Mouse (Mus musculus) v-Abl transformed pro-B cells (cell line): ENCODE data around the gene Urb1.

Experiments
- in situ Hi-C, 2 experiments: fragments of 400-800 bp; cut with MboI; formaldehyde crosslinking; loops; one replicate each; pipeline ENCODE4 v1.15.1; 2025; ENCODE audit not compliant: unreplicated experiment in 2 of 2

Urb1 gene

DNA sequence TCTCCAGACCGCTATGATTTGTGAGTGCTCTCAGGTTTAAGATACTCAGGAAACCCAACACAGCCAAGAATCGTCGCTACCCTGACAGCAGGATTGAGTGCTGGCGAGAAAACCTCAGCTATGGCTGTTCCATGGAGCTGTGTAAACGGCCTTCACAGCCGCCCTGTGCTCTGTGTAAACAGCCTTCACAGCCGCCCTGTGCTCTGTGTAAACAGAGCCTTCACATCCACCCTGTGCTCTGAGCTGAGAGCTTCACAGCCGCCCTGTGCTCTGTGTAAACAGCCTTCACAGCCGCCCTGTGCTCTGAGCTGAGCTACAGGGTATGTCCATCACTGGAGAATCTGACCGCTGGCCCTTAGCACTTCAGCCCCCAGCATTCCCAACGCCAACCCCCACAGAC lies 30.4 kb downstream of the Urb1 start:
- in situ Hi-C loops = no loop called here

- in situ Hi-C loops = no loop called here
These were observed 34.2 kb downstream of the Urb1 start for GRCm38 (mm10) chr16:90775946-90776520.

GRCm38 (mm10) chr16:90774646-90775045 lies 35.6 kb downstream of the Urb1 start:
- in situ Hi-C loops = no loop called here

- in situ Hi-C loops = no loop called here
These were observed 36.0 kb downstream of the Urb1 start for GRCm38 (mm10) chr16:90774216-90774615.

- in situ Hi-C loops = no loop called here
These were observed 43.2 kb downstream of the Urb1 start for GRCm38 (mm10) chr16:90766919-90767454.

GRCm38 (mm10) chr16:90765195-90765877 lies 44.9 kb downstream of the Urb1 start:
- in situ Hi-C loops = no loop called here

GRCm38 (mm10) chr16:90760515-90760914 lies 49.7 kb downstream of the Urb1 start:
- in situ Hi-C loops = no loop called here

DNA sequence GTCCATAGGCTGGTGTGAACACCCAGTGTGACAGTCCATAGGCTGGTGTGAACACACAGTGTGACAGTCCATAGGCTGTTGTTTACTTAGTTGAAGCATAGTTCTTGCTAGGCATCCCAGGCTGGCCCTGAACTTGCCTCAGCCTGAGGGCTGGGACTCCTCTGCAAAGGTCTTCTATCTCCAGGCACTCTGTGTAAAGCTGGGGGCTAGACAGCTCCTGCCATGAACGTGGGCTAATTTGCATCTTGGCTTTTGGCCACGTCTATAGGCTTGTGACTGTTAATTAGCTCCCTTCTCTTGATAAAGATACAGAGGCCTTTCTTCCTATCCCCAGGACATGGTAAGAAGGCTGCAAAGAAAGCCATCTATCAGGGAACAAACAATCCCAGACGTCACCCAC lies 50.9 kb downstream of the Urb1 start:
- in situ Hi-C loops = no loop called here

DNA sequence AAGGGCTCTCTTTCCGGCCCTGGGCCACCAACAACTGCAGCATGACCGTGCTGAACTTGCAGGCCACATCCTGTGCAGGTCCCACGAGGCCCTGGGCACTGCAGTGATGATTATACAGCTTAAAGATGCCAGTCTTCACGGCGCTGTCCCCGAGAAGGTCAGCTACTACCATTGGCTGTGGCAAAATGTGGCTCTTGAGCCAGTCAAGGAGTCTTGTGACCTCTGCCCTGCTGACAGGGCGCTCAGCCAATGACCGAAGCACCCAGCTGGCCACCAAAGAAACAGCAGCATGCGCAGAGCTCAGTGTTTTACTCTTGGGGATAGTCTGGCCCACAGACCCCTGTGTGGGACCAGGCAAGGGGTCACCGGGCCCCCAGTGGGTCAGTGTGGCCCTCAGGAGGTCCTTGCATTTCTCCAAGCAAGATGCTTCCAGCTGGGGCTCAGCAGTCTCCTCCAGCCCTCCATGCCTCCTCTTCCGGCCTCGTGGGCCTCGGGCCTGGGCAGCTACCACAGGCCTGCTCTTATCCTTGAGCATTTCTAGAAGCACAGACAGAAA lies 56.7 kb downstream of the Urb1 start:
- in situ Hi-C loops = no loop called here

DNA sequence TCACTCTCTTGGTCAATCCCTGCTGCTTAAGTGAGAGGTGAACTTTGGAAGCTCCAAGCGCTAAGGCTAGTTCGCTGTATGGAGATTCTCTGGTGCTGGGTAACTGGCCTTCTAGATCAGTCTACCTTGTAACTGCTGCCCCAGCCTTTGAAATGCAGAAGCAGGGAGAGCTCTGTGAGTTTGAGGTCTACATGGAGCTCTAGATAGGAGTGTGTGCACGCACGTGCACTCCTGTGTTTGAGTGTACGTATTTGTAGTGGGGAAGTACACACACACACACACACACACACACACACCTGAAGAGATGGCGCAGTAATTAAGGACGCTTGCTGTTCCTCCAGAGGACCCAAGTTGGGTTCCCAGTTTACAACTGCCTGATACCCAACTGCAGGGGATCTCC lies 62.0 kb downstream of the Urb1 start:
- in situ Hi-C loops = loop anchor here in 1 of 2 experiments (25.0 kb wide), 1 partner anchor 589 kb away; no protein-coding TSS in a partner anchor

DNA sequence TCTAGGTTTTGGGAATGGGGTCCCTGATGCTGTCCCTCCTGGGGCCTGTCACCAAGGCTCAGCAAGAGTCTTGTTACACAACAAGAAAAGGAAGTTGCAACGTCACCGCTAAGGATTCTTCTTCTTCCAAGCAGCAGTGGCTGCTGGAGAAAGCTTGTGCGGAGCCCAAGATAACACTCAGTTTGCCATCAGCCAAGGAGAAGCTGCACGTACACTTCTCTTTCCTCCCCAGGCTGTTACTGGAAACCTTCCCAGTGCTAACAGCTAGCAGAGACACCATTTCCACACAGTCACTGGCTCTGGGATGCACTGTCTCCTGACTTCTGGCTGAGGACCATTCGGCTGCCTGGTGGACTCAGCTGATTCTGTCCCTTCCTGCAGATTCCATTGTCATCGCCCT lies 63.1 kb downstream of the Urb1 start:
- in situ Hi-C loops = loop anchor here in 1 of 2 experiments (25.0 kb wide), 1 partner anchor 590 kb away; no protein-coding TSS in a partner anchor

DNA sequence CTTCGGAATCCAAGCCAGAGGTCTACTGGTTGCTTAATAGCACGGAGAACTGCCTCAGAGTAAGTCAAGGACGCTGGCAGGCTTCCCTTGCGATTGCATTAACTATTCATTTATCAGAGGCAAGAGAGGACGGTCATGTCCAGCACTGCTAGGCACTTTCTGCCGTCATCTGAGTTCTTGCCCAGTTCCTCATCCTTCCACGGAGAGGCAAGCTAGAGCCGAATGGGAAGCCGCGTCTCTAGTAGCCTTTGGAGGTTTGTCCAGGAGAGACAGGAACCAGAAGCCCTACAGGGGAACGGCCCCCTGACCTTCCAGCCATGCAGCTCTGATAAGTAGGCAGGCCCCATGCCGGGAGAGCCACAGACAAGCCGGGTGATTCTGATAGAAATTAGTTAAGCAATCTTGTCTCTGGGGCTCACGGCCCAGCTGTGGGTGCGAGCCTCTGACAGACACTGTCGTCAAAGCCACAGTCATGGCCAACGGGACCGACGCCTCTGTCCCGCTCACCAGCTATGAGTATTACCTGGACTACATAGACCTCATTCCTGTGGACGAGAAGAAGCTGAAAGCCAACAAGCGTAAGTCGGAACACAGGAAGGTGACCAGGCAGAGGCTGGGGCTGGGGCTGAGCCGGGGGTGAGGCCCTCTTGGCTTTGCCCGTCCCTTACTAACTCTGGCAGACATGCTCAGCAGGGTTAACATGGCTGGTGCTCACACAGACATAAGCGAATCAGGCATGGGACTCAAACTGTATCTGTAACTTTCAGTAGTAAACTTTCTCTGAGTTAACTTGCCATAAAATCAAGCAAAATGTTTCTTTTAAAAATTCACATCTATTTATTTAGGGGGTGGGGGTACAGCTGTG lies 71.9 kb downstream of the Urb1 start, which contains the start of gene Mrap:
Mrap (plus strand) TSS at position 116 of the 865 bp plus-strand sequence.
- in situ Hi-C loops = loop anchor here in 1 of 2 experiments (25.0 kb wide), 1 partner anchor 599 kb away; no protein-coding TSS in a partner anchor

GRCm38 (mm10) chr16:90736672-90737270 lies 73.4 kb downstream of the Urb1 start:
- in situ Hi-C loops = loop anchor here in 1 of 2 experiments (25.0 kb wide), 1 partner anchor 601 kb away; no protein-coding TSS in a partner anchor

- in situ Hi-C loops = loop anchor here in 1 of 2 experiments (25.0 kb wide), 1 partner anchor 602 kb away; no protein-coding TSS in a partner anchor
These were observed 74.6 kb downstream of the Urb1 start for GRCm38 (mm10) chr16:90735611-90736010.

- in situ Hi-C loops = loop anchor here in 1 of 2 experiments (25.0 kb wide), 1 partner anchor 610 kb away; no protein-coding TSS in a partner anchor
These were observed 82.7 kb downstream of the Urb1 start, which contains the start of gene Mis18a for GRCm38 (mm10) chr16:90727233-90728115. Mis18a (minus strand) TSS chr16:90727404.

- in situ Hi-C loops = loop anchor here in 1 of 2 experiments (25.0 kb wide), 1 partner anchor 611 kb away; no protein-coding TSS in a partner anchor
These were observed 83.5 kb downstream of the Urb1 start for GRCm38 (mm10) chr16:90726600-90727227.

- in situ Hi-C loops = loop anchor here (25.0 kb wide), 3 partner anchors 213 to 613 kb away; partner anchors contain the start of gene Cfap298 (in 1 of the 2)
These were observed 86.2 kb downstream of the Urb1 start for GRCm38 (mm10) chr16:90724051-90724450.

- in situ Hi-C loops = loop anchor here (25.0 kb wide), 3 partner anchors 227 to 627 kb away; partner anchors contain the start of gene Cfap298 (in 1 of the 2)
These were observed 99.9 kb downstream of the Urb1 start for GRCm38 (mm10) chr16:90710313-90710712.
